Mouse (Mus musculus) ES-E14 (cell line): ENCODE measurements around the gene Dhrs9.

Source experiments
- CHD2 ChIP-seq: IDR thresholded peaks from 2 replicates; pipeline ENCODE4 v1.6.1; 2014; ENCODE audit warnings: mild to moderate bottlenecking, low read depth, low read length, inconsistent platforms
- HCFC1 ChIP-seq: IDR thresholded peaks from 2 replicates; pipeline ENCODE4 v1.6.1; 2012; ENCODE audit warnings: low read length, inconsistent platforms, borderline replicate concordance; ENCODE audit not compliant: insufficient read depth
- ZC3H11A ChIP-seq: IDR thresholded peaks from 2 replicates; pipeline ENCODE4 v1.6.1; 2012; ENCODE audit warnings: low read depth, mild to moderate bottlenecking, inconsistent platforms, low read length, borderline replicate concordance
- ZNF384 ChIP-seq: IDR thresholded peaks from 2 replicates; pipeline ENCODE4 v1.6.1; 2012; ENCODE audit warnings: low read depth, low read length, inconsistent platforms

DNA sequence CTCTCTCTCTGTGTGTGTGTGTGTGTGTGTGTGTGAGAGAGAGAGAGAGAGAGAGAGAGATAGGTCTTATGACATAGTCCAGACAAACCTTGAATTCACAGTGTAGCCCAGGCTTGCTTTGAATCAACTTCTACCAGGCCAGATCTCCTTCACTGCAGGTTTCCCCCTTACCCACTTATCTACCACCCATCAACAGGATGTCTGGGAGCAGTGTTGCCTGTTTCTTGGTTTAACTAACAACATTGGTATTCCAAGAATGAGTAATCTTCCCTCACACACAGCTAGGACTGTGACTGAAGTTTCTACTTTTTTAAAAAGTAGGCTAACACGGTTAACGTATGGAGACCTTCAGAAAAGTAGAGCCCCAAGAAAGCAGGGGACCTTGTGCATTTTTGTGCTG, 3.5 kb upstream of the Dhrs9 start:
- TF ChIP-seq ZC3H11A (no peak), ZNF384 (no peak), CHD2 (no peak), HCFC1 (no peak)
